Mouse (Mus musculus) right cerebral cortex, adult 2 months (tissue): ENCODE data around the gene Ttll9.

Source experiments
- DNase-seq, 2 experiments: peaks; one replicate each; pipeline ENCODE4 v3.0.0; 2021 to 2022; ENCODE audit warnings: low spot score in 2 of 2

Gene Ttll9

DNA sequence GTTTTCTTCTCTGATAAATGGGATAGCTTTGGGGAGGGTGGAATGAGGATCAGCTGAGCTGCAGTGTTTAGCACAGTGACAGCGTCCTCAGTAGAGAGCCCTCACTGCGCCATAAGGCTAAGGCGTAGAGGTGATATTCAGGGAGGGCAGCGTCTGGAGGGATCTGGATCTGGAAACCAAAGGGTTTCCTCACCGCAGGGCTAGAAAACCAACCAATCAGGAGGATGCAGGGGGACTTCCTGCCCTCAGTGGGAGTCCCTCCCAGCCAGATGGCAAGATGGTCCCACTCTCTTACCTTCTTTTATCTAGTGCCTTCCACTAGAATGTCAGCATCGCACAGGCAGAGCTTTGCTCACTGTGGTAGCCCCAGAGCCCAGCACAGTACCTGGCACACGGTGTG, 20.5 kb upstream of the Ttll9 start:
- DNase-seq = no peak

GRCm38 (mm10) chr2:152942898-152943515, 19.3 kb upstream of the Ttll9 start:
- no peak for DNase-seq

DNA sequence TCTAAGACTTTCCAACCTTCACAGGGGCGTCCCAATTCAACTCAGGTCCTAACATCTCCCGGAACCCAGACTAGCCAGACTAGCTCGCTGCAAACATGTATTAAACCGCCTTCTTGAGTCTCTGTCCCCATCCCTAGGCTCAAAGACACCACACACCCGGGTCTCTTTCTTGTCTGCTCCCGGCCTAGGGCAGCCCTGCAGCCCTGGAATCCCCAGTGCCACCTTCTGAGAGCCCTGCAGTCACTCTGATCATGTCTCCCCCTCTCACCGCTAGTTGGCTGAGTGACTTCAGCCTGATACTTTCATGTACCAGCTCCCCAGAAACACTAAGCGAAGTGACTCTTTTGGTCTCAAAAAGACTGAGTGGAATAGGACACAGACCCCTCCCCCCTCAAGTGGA, 18.7 kb upstream of the Ttll9 start:
- no peak for DNase-seq

DNA sequence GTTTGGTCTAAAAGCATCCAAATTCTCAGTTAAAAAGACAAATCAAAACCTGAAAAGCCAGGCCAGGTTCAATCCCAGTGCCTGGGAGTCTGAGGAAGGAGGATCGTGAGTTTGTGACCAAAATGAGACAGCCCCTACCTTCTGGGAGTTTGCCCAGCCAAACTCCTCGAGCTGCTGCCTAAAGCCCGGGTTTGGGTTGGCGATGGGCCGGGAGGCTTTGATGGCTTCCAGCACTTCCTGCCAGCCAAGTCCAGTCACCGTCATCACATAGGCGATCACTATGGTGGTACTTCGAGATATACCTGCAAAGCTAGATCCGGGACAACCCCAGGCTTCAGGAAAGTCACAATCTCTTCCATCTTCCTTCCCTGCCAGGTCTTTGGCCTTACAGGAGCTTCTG, 18.3 kb upstream of the Ttll9 start:
- no peak for DNase-seq

- DNase-seq = no peak
Measured at GRCm38 (mm10) chr2:152947098-152947497, 15.2 kb upstream of the Ttll9 start.

DNA sequence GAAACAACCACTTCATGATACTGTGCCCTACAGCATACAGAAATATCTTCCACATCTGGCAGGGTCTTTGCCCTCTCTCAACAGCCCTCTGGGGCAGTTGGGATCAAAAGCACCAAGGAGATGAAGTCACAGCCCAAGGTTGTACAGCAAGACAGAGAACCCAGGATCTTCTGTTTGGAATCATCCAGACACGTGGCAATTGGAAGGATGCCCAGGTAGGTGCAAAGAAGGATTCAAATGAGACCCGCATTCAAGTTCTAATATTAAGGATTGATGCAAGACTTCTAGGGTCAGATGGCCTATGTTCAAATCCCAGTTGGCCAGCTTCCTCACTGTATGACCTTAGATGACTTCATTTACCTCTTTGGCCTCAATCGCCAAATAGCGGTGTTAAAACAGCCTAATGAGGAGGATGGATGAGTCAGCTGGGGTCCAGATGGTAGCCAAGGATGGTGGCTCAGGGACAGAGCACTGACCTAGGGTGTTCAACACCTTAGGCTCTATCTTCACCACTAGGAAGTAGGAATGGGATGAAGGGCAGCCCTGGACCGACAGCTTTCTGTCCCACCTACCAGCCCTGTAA, 13.8 kb upstream of the Ttll9 start:
- DNase-seq = no peak

- DNase-seq = no peak
Measured at GRCm38 (mm10) chr2:152950358-152951064, 11.8 kb upstream of the Ttll9 start.

DNA sequence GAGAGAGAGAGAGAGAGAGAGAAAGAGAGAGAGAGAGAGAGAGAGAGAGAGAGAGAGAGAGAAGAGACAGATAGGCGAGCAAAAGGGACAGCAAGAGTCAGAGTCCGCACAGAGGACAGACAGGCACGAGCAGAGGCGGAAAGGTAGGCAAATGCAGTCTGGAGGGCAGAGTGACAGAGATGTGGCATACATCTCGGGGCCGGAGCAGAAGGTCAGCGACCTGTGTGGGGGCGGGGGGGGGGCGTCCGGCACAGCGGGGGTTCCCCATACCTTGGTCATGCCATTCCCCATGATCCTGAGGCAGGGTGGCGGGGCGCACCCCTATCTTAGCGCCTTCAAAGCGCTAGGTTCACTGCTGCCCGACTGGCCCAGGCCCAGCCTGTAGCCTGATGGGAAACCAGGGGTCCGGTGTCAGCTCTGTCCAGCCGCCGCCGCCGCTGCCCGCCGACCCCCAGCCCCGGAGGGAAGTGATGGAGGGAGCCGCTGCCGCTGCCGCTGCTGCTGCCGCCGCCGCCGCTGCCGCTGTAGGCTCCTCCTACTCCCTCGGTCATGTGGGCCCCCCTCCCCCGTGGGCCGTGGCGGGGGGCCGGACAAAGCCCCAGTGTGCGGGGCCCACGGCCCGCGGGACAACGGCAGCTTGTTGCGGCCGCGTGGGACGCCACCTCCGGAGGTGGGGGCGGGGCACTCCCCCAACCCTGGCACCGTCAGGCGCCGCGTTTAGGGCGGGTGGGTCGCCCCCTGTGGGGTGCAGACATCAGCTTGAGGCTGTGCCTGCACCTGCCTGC, 11.0 kb upstream of the Ttll9 start, which contains the start of gene Dusp15:
Dusp15 (minus strand) TSS at position 634 of the 785 bp plus-strand sequence.
- DNase-seq = peak; percentile 51 to 61

DNA sequence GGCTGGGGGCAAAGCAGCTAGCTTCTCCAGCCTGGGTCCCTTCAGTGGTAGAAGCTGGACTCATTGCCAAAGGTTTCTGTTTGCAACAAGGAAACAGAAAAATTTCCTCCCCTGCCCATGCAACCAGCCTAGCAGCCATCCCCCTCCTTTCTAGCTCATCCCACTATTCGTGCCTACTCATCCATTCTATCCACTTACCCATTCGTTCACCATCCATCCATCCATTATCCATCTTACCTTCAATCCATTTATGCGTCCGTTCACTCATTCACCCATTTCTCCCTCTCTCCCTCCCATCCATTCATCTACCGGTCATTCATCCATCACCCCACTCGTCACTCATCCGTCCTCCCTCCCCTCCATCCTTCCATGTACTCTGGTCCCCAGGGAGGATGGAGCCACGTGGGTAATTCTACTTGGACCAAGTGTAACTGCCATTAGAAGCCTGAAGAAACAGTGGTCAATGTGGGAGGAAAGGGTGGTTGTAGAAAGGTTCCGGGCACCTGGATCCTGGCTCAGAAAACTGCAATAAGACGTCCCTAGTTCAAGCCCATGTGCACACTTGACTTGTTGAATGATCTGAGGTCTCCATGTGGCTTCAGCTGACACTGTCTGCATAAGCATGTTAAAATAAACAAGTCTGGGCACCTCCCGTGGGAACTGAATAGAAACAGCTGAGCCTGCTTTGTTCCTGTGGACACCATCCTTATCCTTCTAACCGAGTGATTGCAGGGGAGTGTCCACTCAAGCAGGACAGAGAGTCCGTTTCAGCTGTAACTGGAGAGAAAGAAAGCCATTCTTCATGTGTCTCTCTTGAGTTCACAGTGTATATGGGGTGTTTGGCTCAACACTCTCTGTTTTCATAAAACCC, 10.2 kb upstream of the Ttll9 start:
- DNase-seq = no peak

- DNase-seq = no peak
Measured at GRCm38 (mm10) chr2:152958116-152958515, 4.2 kb upstream of the Ttll9 start.

GRCm38 (mm10) chr2:152965555-152965954, 3.3 kb downstream of the Ttll9 start:
- DNase-seq = no peak

GRCm38 (mm10) chr2:152976991-152977390, 14.7 kb downstream of the Ttll9 start:
- no peak for DNase-seq

DNA sequence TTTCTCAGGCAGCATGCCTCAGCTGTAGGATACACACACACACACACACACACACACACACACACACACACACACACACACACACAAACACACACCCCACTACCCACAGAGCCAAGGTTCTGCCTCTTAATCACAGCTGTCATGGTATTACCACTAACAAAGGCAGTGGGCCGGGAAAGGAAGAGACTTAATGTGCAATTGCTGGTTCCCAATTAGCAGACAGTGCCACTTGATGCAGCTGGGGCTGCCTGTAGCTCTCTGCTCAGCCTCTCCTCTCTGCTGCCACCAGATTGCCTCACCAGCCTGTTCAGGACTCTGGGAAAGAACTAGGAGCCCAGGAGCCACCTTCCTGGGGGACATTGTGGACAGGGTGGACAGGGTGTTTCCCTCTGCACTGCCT, 23.3 kb downstream of the Ttll9 start:
- DNase-seq = peak; percentile 12 to 18

- no peak for DNase-seq
Measured at GRCm38 (mm10) chr2:152991529-152991928, 29.2 kb downstream of the Ttll9 start.

DNA sequence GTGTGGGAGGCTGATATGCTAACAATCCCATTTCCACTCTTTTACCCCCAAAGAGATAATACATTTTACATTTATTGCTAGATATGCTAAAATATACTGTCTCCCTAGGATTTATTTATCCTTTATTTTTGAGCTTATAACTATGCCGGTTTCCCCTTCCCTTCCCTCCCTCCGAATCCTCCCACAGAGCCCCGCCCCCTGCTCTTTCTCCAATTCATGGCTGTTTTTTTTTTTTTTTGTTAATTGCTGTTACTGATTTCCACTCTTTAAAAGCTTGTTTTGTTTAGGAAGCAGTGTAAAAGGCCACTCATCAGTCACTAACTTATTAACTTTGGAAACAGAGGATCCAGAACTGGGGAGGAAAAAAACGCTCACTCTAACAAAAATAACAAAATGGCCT, 34.8 kb downstream of the Ttll9 start:
- DNase-seq = no peak

- no peak for DNase-seq
Measured at GRCm38 (mm10) chr2:153002492-153003248, 40.4 kb downstream of the Ttll9 start.

DNA sequence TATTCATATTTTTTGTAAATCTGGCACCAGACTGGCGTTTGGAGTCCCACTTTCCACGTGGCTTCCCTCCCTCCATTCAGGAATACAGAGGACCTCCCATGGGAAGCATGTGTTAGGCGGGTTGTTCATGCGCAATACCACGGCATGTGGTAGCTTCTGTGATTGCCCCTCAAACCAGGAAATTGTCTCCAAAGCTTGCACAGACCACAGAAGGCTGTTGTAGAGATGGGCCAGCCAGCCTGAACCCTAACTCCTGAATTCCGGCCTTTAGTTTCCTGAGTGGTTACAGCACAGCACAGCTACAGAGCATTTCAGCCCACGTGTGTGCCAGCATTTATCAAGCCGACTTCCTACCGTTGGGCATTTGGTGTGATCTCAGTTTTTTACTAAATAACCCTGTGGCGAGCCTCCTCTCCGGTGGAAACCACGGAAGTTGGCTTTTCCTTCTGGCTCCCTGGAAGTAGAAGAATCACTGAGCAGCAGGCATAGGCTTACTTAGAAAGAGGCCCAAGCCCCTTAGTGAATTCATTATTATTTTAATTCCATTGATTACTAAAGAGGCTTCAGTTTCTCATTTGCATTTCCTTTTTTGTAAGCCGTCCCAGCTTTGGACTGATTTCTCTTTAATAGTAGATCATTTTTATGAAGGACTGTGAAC, 41.5 kb downstream of the Ttll9 start:
- DNase-seq = no peak

DNA sequence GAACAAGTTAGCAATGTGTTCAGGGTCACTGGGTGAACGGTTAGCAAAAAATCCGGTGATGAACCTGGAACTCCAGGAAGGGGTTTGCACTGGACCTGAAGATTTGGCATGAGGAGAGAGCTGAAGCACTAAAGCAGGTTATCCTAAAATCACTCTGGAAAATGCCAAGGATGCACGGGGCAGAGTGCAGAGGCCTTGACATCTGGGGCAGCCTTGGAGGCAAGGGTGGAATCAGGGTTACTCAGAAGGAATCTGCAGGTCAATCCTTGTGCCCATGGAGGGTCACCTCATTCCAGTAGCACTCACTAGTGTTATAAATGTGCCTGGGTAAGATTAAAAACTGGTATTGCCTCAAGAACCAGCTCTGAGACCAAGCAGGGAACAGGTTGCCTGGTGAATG, 43.7 kb downstream of the Ttll9 start:
- no peak for DNase-seq

DNA sequence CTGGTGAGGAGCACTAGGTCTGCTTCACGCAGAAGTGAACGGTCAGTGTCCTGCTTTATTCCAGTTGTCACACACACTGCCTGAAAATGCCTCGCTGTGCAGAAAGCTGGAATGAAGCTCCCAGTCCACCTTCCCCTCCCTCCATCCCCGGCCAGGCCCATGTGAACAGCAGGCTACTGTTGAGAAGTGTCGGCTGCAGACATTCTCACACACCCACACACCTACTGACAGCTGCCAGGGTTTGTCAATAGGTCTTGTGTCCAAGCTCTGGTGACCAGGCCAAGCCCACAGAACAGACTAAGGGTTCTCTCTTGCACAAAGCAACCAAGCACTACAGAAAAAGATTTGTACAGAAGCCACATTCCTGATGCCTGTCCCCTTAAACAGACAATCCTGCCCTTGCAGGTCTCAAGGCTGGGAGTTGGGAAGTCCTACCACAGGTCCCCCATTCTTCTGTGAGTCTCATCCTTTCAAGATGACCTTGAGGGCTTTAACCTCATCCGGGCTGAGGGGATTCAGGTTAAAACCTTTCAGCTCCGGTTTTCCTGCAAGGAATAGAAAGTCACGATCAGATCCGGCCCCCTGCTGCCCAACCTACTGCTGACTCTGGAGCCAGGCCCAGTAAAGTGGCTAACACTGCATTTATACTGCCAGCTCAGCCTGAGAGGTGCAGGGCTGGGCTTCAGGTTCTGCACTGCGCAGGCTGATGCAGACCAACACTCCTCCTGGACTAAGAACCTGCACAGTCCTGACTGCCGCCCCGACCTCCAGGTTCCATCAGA, 47.1 kb downstream of the Ttll9 start:
- no peak for DNase-seq
